Mouse (Mus musculus): ENCODE data around the gene Ints5. TPM values are rescaled to one million over a fixed set of nuclear protein-coding genes. Genes with fewer than 3 reads are reported as not detected.
"Not testable (repeated sequence)": the region's sequence is repeated elsewhere in the genome, so short reads cannot be mapped to it uniquely, and the experiment has no call there.

The Ints5 gene
- polyA plus RNA-seq (2016; fragmentation: Nextera tagmentation; extraction: Ambion mirVana): 56.4 and 60.3 TPM in 2 replicates

GRCm38 (mm10) chr19:8892829-8893766 is at the start of gene Ints5:
Gene Ints5, plus strand, starts transcription at chr19:8893005.
- Histone ChIP-seq H3K4me1 (replicated peaks) (peaks cover 46% of the 10 kb centered on the region), H3K27me3 (ENCODE audit: insufficient read depth, poor library complexity, severe bottlenecking) (no peaks in the 10 kb centered on the region), H3K27ac (peak within 1 kb of the TSS; percentile 96), H3K4me3 (peak within 1 kb of the TSS; percentile 79), H3K9me3 (no peaks in the 10 kb centered on the region), H3K36me3 (peaks cover 47% of the 10 kb centered on the region)
- 3% methylated on average over 54 of the region's 54 CpGs for WGBS
- peak; percentile 86 for DNase-seq (ENCODE audit: low spot score)

DNA sequence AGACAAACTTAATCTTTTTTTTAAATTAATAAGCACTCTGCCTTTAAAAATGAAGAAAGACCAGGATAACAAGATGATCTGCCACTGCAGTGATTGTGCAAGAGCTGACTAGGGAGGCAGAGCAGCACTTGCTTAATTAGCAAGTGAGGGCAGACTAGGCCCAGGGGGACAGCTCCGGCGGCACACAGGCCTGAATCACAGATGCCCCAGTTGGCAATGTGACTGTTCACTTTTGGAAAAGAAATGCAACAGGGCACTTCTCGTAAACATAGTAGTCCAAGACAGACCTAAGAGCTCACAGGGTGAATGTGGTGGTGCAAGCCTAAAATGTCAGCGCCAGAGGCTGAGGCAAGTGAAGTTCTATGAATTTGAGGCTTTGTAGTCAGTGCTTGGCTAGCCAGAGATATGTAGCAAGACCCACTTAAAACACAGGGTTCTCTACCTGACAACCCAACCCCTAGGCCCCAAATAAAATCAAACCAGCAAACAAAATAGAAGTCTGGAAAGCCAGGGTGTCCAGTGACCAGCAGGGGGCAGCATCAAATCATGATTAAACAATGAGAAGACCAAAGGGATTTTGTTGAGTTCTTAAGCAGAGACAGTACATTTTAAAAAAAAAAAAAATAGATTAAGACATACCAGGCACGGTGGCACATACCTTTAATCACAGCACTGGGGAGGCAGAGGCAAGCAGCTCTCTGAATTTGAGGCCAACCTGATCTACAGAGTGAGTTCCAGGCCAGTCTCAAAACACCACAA is 48.3 kb upstream of the Ints5 start:
- Histone ChIP-seq H3K4me1 (replicated peaks) (peaks cover 18% of the 10 kb centered on the region), H3K27ac (no peak overlapping the region), H3K9me3 (no peaks in the 10 kb centered on the region), H3K4me3 (no peak overlapping the region), H3K36me3 (peaks cover 61% of the 10 kb centered on the region), H3K27me3 (ENCODE audit: insufficient read depth, poor library complexity, severe bottlenecking) (no peaks in the 10 kb centered on the region)
- DNase-seq (ENCODE audit: low spot score): peak; percentile 70
- WGBS: 71% methylated on average over 5 of the region's 5 CpGs

DNA sequence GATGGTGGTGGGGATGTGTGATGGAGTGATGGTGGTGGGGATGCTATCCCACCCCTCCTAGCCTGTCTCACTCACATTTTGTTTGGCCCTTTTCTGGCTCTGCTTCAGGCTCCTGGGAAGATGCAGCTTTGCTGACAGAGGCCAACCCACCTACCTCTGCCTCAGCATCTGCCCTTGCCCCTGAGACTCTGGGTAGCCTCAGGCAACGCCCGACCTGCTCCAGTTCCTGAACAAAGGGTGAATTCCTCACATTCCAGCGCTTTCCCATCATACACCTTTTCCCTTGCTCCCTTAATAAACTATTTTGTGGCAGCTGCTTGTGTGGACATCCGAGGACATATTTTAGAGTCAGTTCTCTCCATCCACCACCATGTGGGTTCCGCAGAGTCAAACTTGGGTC is 44.4 kb upstream of the Ints5 start:
- WGBS: 81% methylated on average over 5 of the region's 5 CpGs

GRCm38 (mm10) chr19:8850402-8850901 is 42.4 kb upstream of the Ints5 start, which contains the start of gene Lrrn4cl:
Gene Lrrn4cl, plus strand, starts transcription at chr19:8850768.
- H3K27ac ChIP-seq: no peak within 1 kb of the TSS
- no peak for DNase-seq (ENCODE audit: low spot score)
- peaks cover 9% of the 10 kb centered on the region; the same call in 1 of the 2 replicates for H3K4me1 ChIP-seq (replicated peaks)
- no peak within 1 kb of the TSS for H3K4me3 ChIP-seq
- 33% methylated on average over 7 of the region's 7 CpGs for WGBS
- peaks cover 39% of the 10 kb centered on the region for H3K36me3 ChIP-seq
- no peaks in the 10 kb centered on the region for H3K27me3 ChIP-seq (ENCODE audit: insufficient read depth, poor library complexity, severe bottlenecking)
- H3K9me3 ChIP-seq: no peaks in the 10 kb centered on the region

More for the DNA sequence above, 44.4 kb upstream of the Ints5 start:
- no peaks in the 10 kb centered on the region for H3K27me3 ChIP-seq (ENCODE audit: insufficient read depth, poor library complexity, severe bottlenecking)
- DNase-seq (ENCODE audit: low spot score): no peak
- H3K27ac ChIP-seq: no peak overlapping the region
- peaks cover 42% of the 10 kb centered on the region for H3K36me3 ChIP-seq
- no peaks in the 10 kb centered on the region for H3K9me3 ChIP-seq
- peaks cover 9% of the 10 kb centered on the region; the same call in 1 of the 2 replicates for H3K4me1 ChIP-seq (replicated peaks)
- H3K4me3 ChIP-seq: no peak overlapping the region

- no peaks in the 10 kb centered on the region for H3K9me3 ChIP-seq
- H3K27me3 ChIP-seq (ENCODE audit: insufficient read depth, poor library complexity, severe bottlenecking): no peaks in the 10 kb centered on the region
- no peak overlapping the region for H3K27ac ChIP-seq
- H3K4me3 ChIP-seq: no peak overlapping the region
- 52% methylated on average over 7 of the region's 7 CpGs for WGBS
- H3K4me1 ChIP-seq (replicated peaks): peaks cover 9% of the 10 kb centered on the region; the same call in 1 of the 2 replicates
- DNase-seq (ENCODE audit: low spot score): no peak
- H3K36me3 ChIP-seq: peaks cover 27% of the 10 kb centered on the region
These were observed 41.2 kb upstream of the Ints5 start for GRCm38 (mm10) chr19:8851639-8852038.

- Histone ChIP-seq H3K4me3 (no peak overlapping the region), H3K27ac (no peak overlapping the region), H3K36me3 (peaks cover 20% of the 10 kb centered on the region), H3K9me3 (no peaks in the 10 kb centered on the region), H3K4me1 (replicated peaks) (peaks cover 9% of the 10 kb centered on the region; the same call in 1 of the 2 replicates), H3K27me3 (ENCODE audit: insufficient read depth, poor library complexity, severe bottlenecking) (no peaks in the 10 kb centered on the region)
- WGBS: 66% methylated on average over 10 of the region's 10 CpGs
- DNase-seq (ENCODE audit: low spot score): no peak
These were observed 40.4 kb upstream of the Ints5 start for GRCm38 (mm10) chr19:8852236-8852928.

- Histone ChIP-seq H3K36me3 (peaks cover 13% of the 10 kb centered on the region), H3K27ac (no peak overlapping the region), H3K4me3 (no peak overlapping the region), H3K4me1 (replicated peaks) (peaks cover 9% of the 10 kb centered on the region; the same call in 1 of the 2 replicates), H3K9me3 (no peaks in the 10 kb centered on the region), H3K27me3 (ENCODE audit: insufficient read depth, poor library complexity, severe bottlenecking) (no peaks in the 10 kb centered on the region)
- WGBS: 82% methylated on average over 3 of the region's 3 CpGs
- DNase-seq (ENCODE audit: low spot score): no peak
These were observed 39.7 kb upstream of the Ints5 start for GRCm38 (mm10) chr19:8853117-8853516.

- Histone ChIP-seq H3K4me1 (replicated peaks) (no peaks in the 10 kb centered on the region), H3K27me3 (ENCODE audit: insufficient read depth, poor library complexity, severe bottlenecking) (no peaks in the 10 kb centered on the region), H3K4me3 (no peak overlapping the region), H3K9me3 (no peaks in the 10 kb centered on the region), H3K36me3 (no peaks in the 10 kb centered on the region), H3K27ac (no peak overlapping the region)
- DNase-seq (ENCODE audit: low spot score): no peak
- 42% methylated on average over 4 of the region's 4 CpGs for WGBS
These were observed 35.1 kb upstream of the Ints5 start for GRCm38 (mm10) chr19:8857689-8858088.

DNA sequence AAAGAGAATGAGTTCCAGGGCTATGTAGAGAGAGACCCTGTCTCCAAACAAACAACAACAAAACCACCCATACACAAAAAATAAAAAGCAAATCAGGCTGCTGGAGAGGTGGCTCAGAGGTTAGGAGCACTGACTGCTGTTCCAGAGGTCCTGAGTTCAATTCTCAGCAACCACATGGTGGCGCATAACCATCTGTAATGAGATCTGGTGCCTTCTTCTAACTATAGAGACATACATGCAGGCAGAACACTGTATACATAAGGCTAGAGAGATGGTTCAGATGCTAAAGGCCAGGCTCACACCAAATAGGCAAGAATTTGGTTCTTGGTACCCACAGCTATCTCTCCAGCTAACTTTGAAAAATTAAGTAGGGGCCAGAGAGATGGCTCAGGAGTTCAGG is 33.8 kb upstream of the Ints5 start:
- no peak overlapping the region for H3K4me3 ChIP-seq
- no peaks in the 10 kb centered on the region for H3K36me3 ChIP-seq
- H3K27ac ChIP-seq: no peak overlapping the region
- DNase-seq (ENCODE audit: low spot score): no peak
- no peaks in the 10 kb centered on the region for H3K9me3 ChIP-seq
- H3K27me3 ChIP-seq (ENCODE audit: insufficient read depth, poor library complexity, severe bottlenecking): no peaks in the 10 kb centered on the region
- H3K4me1 ChIP-seq (replicated peaks): no peaks in the 10 kb centered on the region
- WGBS: 22% methylated on average over 1 of the region's 1 CpGs

GRCm38 (mm10) chr19:8864265-8864664 is 28.5 kb upstream of the Ints5 start:
- Histone ChIP-seq H3K27me3 (ENCODE audit: insufficient read depth, poor library complexity, severe bottlenecking) (no peaks in the 10 kb centered on the region), H3K36me3 (no peaks in the 10 kb centered on the region), H3K9me3 (no peaks in the 10 kb centered on the region), H3K4me3 (no peak overlapping the region), H3K27ac (no peak overlapping the region), H3K4me1 (replicated peaks) (no peaks in the 10 kb centered on the region)
- no peak for DNase-seq (ENCODE audit: low spot score)
- 83% methylated on average over 6 of the region's 6 CpGs for WGBS

DNA sequence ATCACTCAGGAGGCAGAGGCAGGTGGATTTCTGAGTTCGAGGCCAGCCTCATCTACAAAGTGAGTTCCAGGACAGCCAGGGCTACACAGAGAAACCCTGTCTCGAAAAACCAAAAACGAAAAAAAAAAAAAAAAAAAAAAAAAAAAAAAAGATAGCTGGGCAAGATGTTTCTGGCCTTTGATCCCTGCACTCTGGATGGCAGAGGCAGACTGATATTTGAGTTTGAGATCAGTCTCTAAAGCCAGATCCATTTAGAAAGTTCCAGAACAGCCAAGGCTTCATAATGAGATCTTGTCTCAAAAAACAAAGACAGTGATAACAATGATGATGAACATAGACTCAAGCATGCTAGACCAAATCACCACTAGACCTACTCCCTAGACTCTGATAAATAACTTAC is 22.4 kb upstream of the Ints5 start:
- Histone ChIP-seq H3K4me1 (replicated peaks) (peaks cover 17% of the 10 kb centered on the region), H3K27ac (0 out of 2 replicates have a peak overlapping the region, but pooled peaks have one; percentile 92), H3K4me3 (peak overlapping the region; percentile 99; the same call in 1 of the 2 replicates), H3K36me3 (peaks cover 25% of the 10 kb centered on the region)
- H3K27me3 ChIP-seq (ENCODE audit: insufficient read depth, poor library complexity, severe bottlenecking); DNase-seq (ENCODE audit: low spot score); H3K9me3 ChIP-seq: not testable (repeated sequence)
- WGBS: 78% methylated on average over 3 of the region's 3 CpGs

DNA sequence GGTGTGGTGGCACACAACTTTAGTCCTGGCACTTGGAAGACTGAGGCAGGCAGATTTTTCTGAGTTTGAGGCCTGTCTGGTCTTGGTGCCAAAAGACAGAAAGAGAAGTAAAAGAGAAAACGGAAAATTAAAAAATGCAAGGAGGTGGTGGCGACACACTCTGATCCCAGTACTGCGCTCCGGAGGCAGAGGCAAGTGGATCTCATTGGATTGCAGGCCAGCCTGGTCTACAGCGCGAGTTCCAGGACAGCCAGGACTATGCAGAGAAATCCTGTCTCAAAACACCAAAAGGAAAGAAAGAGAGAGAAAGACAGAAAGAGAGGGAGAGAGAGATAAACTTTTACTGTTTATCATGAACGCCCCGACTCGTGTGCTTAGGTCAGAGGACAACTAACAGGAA is 22.0 kb upstream of the Ints5 start:
- H3K4me3 ChIP-seq: peak overlapping the region; percentile 99
- H3K27me3 ChIP-seq (ENCODE audit: insufficient read depth, poor library complexity, severe bottlenecking): no peaks in the 10 kb centered on the region
- H3K9me3 ChIP-seq: no peaks in the 10 kb centered on the region
- H3K36me3 ChIP-seq: peaks cover 30% of the 10 kb centered on the region
- peaks cover 17% of the 10 kb centered on the region for H3K4me1 ChIP-seq (replicated peaks)
- 60% methylated on average over 9 of the region's 9 CpGs for WGBS
- peak overlapping the region; percentile 92 for H3K27ac ChIP-seq
- DNase-seq (ENCODE audit: low spot score): no peak

Measured in hindbrain, embryonic 10.5 days (tissue).